Mouse (Mus musculus) CH12.LX (cell line): ENCODE measurements around the gene Clstn1. TPM values are rescaled to one million over a fixed set of nuclear protein-coding genes. Genes with fewer than 3 reads are reported as not detected.

Experiments used
- DNase-seq: peaks from one replicate; pipeline ENCODE4 v3.0.0-alpha.2; 2013; ENCODE audit errors: extremely low read depth
- H3K27ac ChIP-seq: 2 replicates; pipeline ENCODE4 v1.5.1; 2012; ENCODE audit warnings: low read depth, mild to moderate bottlenecking, control low read depth, moderate library complexity; ENCODE audit not compliant: insufficient read depth
- H3K27me3 ChIP-seq: replicated peaks from 2 replicates; pipeline ENCODE3; 2012; ENCODE audit warnings: inconsistent platforms
- H3K36me3 ChIP-seq, 2 experiments: replicated peaks in 1 of 2; 2 replicates each; pipeline versions ENCODE3 to v1.6.1; 2012; ENCODE audit warnings: inconsistent platforms in 1 of 2, low read length in 1 of 2, mild to moderate bottlenecking in 1 of 2, mixed read lengths in 1 of 2, moderate library complexity in 1 of 2; ENCODE audit not compliant: control insufficient read depth in 1 of 2, insufficient read depth in 1 of 2
- H3K4me1 ChIP-seq, 2 experiments: 2 replicates each; pipeline ENCODE4 v1.6.1; 2012; ENCODE audit warnings: inconsistent platforms in 1 of 2, moderate library complexity in 1 of 2; ENCODE audit not compliant: insufficient read depth in 2 of 2, control insufficient read depth in 1 of 2
- H3K4me2 ChIP-seq: 2 replicates; pipeline ENCODE4 v1.6.1; 2012; ENCODE audit warnings: low read depth, mild to moderate bottlenecking, control low read depth; ENCODE audit not compliant: poor library complexity, insufficient read depth, severe bottlenecking
- H3K4me3 ChIP-seq, 3 experiments: fragments of 150-350 bp in 1 of 3; sonication (generic) in 1 of 3; replicated peaks in 1 of 3; 2 replicates each; pipeline versions ENCODE3 to v1.5.1; 2011 to 2012; ENCODE audit warnings: low read depth in 2 of 3, low read length in 2 of 3, mild to moderate bottlenecking in 2 of 3, moderate library complexity in 2 of 3, control low read depth in 1 of 3, improper control_type of control experiment in 1 of 3, inconsistent platforms in 1 of 3, mixed read lengths in 1 of 3; ENCODE audit not compliant: poor library complexity in 1 of 3
- H3K79me2 ChIP-seq: replicated peaks from 2 replicates; pipeline ENCODE4 v1.6.1; 2012; ENCODE audit warnings: mild to moderate bottlenecking, moderate library complexity; ENCODE audit not compliant: control insufficient read depth, poor library complexity, insufficient read depth, severe bottlenecking; ENCODE audit errors: extremely low read depth
- H3K9ac ChIP-seq: 2 replicates; pipeline ENCODE4 v1.6.1; 2012; ENCODE audit warnings: low read depth, mild to moderate bottlenecking, control low read depth, moderate library complexity; ENCODE audit not compliant: insufficient read depth
- H3K9me3 ChIP-seq: replicated peaks from 2 replicates; pipeline ENCODE3; 2012; ENCODE audit warnings: low read length, inconsistent platforms, mixed read lengths
- CHD1 ChIP-seq: IDR thresholded peaks from 2 replicates; pipeline ENCODE4 v1.6.1; 2012; ENCODE audit warnings: low read depth, low read length, improper control_type of control experiment, inconsistent platforms
- CHD2 ChIP-seq: IDR thresholded peaks from 2 replicates; pipeline ENCODE4 v1.6.1; 2011; ENCODE audit warnings: low read length, improper control_type of control experiment
- E2F4 ChIP-seq: IDR thresholded peaks from 2 replicates; pipeline ENCODE4 v1.6.1; 2011; ENCODE audit warnings: low read depth, low read length, improper control_type of control experiment; ENCODE audit not compliant: insufficient replicate concordance
- IRF4 ChIP-seq: IDR thresholded peaks from 2 replicates; pipeline ENCODE4 v1.6.1; 2014; ENCODE audit warnings: low read depth, mild to moderate bottlenecking, inconsistent platforms, low read length, improper control_type of control experiment
- KAT2A ChIP-seq: IDR thresholded peaks from 2 replicates; pipeline ENCODE4 v1.6.1; 2012; ENCODE audit warnings: low read length, improper control_type of control experiment, inconsistent platforms; ENCODE audit not compliant: insufficient replicate concordance
- MYC ChIP-seq: IDR thresholded peaks from 2 replicates; pipeline ENCODE4 v1.6.1; 2011; ENCODE audit warnings: low read depth, mild to moderate bottlenecking, improper control_type of control experiment, low read length
- PAX5 ChIP-seq: IDR thresholded peaks from 2 replicates; pipeline ENCODE4 v1.6.1; 2012; ENCODE audit warnings: low read length, inconsistent platforms, mixed read lengths
- POLR2AphosphoS2 ChIP-seq: IDR thresholded peaks from 2 replicates; pipeline ENCODE4 v1.6.1; 2011; ENCODE audit warnings: low read depth, low read length, improper control_type of control experiment
- RCOR1 ChIP-seq: conservative IDR thresholded peaks from 2 replicates; pipeline ENCODE4 v1.6.1; 2012; ENCODE audit warnings: low read depth, mild to moderate bottlenecking, inconsistent platforms, low read length, improper control_type of control experiment
- SIN3A ChIP-seq: IDR thresholded peaks from 2 replicates; pipeline ENCODE4 v1.6.1; 2012; ENCODE audit warnings: low read length, improper control_type of control experiment, inconsistent platforms
- TCF12 ChIP-seq: IDR thresholded peaks from 2 replicates; pipeline ENCODE4 v1.6.1; 2014; ENCODE audit warnings: low read depth, mild to moderate bottlenecking, inconsistent platforms, low read length, improper control_type of control experiment
- USF1 ChIP-seq: IDR thresholded peaks from 2 replicates; pipeline ENCODE4 v1.6.1; 2014; ENCODE audit warnings: low read depth, mild to moderate bottlenecking, inconsistent platforms, low read length, improper control_type of control experiment
- ZC3H11A ChIP-seq: IDR thresholded peaks from 2 replicates; pipeline ENCODE4 v1.6.1; 2012; ENCODE audit warnings: low read depth, mild to moderate bottlenecking, inconsistent platforms, low read length, improper control_type of control experiment
- ZMIZ1 ChIP-seq: IDR thresholded peaks from 2 replicates; pipeline ENCODE4 v1.6.1; 2012; ENCODE audit warnings: low read depth, mild to moderate bottlenecking, inconsistent platforms, low read length, improper control_type of control experiment
- dilution Hi-C: fragments of 300-500 bp; cut with MboI; formaldehyde crosslinking; loops from 2 replicates; pipeline ENCODE4 v1.14.3; 2020; ENCODE audit warnings: low sequenced_read_pairs; ENCODE audit not compliant: extremely low pct_unique_long_range_greater_than_20kb, extremely low pct_ligation_motif_present
- in situ Hi-C: fragments of 300-500 bp; cut with MboI; formaldehyde crosslinking; loops from 3 replicates; pipeline ENCODE4 v1.14.3; 2019; ENCODE audit warnings: low sequenced_read_pairs, low pct_ligation_motif_present, low pct_unique_long_range_greater_than_20kb, mixed read lengths
- polyA plus RNA-seq: library from polyadenylated mRNA; unstranded; fragments of >175 nt; gene quantifications from 2 replicates; pipeline ENCODE4 v1.2.1, GENCODE M21; 2012; ENCODE audit warnings: low read depth; ENCODE audit not compliant: insufficient read length
- total RNA-seq, 2 experiments: library from RNA; depleted of rRNA; stranded (reverse); fragments of 300-350 nt in 1 of 2; fragments of >200 nt in 1 of 2; gene quantifications; 2 replicates each; pipeline ENCODE4 v1.2.3; 2012 to 2014

The Clstn1 gene
- total and polyA plus RNA-seq, 3 experiments = 26.4 to 53.1 (median 35.2) TPM

GRCm38 (mm10) chr4:149600130-149600529 lies 13.9 kb downstream of the Clstn1 start:
- DNase-seq = no peak
- H3K4me3 ChIP-seq = no peak overlapping the region
- in situ Hi-C loops = no loop called here
- peaks cover 3% of the 10 kb centered on the region; the same call in 1 of the 2 replicates for H3K79me2 ChIP-seq
- TF ChIP-seq CHD2 (no peak), PAX5 (no peak), IRF4 (no peak), MYC (no peak), KAT2A (no peak)
- dilution Hi-C loops = no loop called here
- H3K4me1 ChIP-seq = peaks cover 0 to 19% of the 10 kb centered on the region in 2 experiments; a peak in 2 of 4 replicates
- H3K9ac ChIP-seq = no peak overlapping the region
- H3K27me3 ChIP-seq = no peaks in the 10 kb centered on the region
- no peaks in the 10 kb centered on the region for H3K9me3 ChIP-seq
- no peak overlapping the region for H3K27ac ChIP-seq
- H3K4me2 ChIP-seq = no peak overlapping the region
- H3K36me3 ChIP-seq = peaks cover 0 to 13% of the 10 kb centered on the region in 2 experiments

- no peak overlapping the region for H3K4me2 ChIP-seq
- peaks cover 3% of the 10 kb centered on the region; the same call in 1 of the 2 replicates for H3K79me2 ChIP-seq
- TF ChIP-seq SIN3A = no peak
- dilution Hi-C loops (no loop called here), in situ Hi-C loops (no loop called here)
- H3K36me3 ChIP-seq = peaks cover 0 to 16% of the 10 kb centered on the region in 2 experiments
- H3K27me3 ChIP-seq = no peaks in the 10 kb centered on the region
- DNase-seq = no peak
- peaks cover 0 to 19% of the 10 kb centered on the region in 2 experiments; a peak in 2 of 4 replicates for H3K4me1 ChIP-seq
- no peak overlapping the region for H3K4me3 ChIP-seq
- no peak overlapping the region for H3K27ac ChIP-seq
- no peaks in the 10 kb centered on the region for H3K9me3 ChIP-seq
- H3K9ac ChIP-seq = no peak overlapping the region
Observed at GRCm38 (mm10) chr4:149601484-149601883, 15.2 kb downstream of the Clstn1 start.

- H3K36me3 ChIP-seq = peaks cover 0 to 16% of the 10 kb centered on the region in 2 experiments
- TF ChIP-seq KAT2A (no peak), USF1 (no peak), POLR2AphosphoS2 (no peak), ZC3H11A (no peak), RCOR1 (no peak), E2F4 (no peak), PAX5 (no peak), CHD1 (no peak), ZMIZ1 (no peak), TCF12 (no peak)
- no peak for DNase-seq
- no peak overlapping the region for H3K4me2 ChIP-seq
- no peak overlapping the region for H3K27ac ChIP-seq
- in situ Hi-C loops (no loop called here), dilution Hi-C loops (no loop called here)
- peaks cover 0 to 19% of the 10 kb centered on the region in 2 experiments; a peak in 2 of 4 replicates for H3K4me1 ChIP-seq
- H3K9ac ChIP-seq = no peak overlapping the region
- no peaks in the 10 kb centered on the region for H3K27me3 ChIP-seq
- H3K4me3 ChIP-seq = no peak overlapping the region
- H3K79me2 ChIP-seq = peaks cover 3% of the 10 kb centered on the region; the same call in 1 of the 2 replicates
- no peaks in the 10 kb centered on the region for H3K9me3 ChIP-seq
Observed at GRCm38 (mm10) chr4:149602236-149602635, 16.0 kb downstream of the Clstn1 start.
